Mouse (Mus musculus): ENCODE measurements at regions not wholly inside any gene's neighbourhood (a gene's known extent, or its start where the extent isn't known, plus 50 kb on each side); places are given as distances from the start of the nearest gene placed in this dataset.

- no peak overlapping the region for H3K9ac ChIP-seq (ENCODE audit: control insufficient read depth, low read depth, low read length, poor library complexity, severe bottlenecking)
- no peaks in the 10 kb centered on the region for H3K9me3 ChIP-seq (replicated peaks; ENCODE audit: insufficient read depth, low read length)
- H3K27ac ChIP-seq (ENCODE audit: control insufficient read depth, low read depth, low read length), result no peak overlapping the region
- H3K4me1 ChIP-seq (ENCODE audit: control insufficient read depth in 1 of 2, insufficient read depth in 2 of 2, low read length in 2 of 2), result no peaks in the 10 kb centered on the region
- no peaks in the 10 kb centered on the region for H3K79me2 ChIP-seq (ENCODE audit: control insufficient read depth, insufficient read depth, low read length, poor library complexity)
- TF ChIP-seq E2F4 (IDR thresholded peaks at IDR 0.05; ENCODE audit: borderline replicate concordance, low read depth, low read length) (no peak), TCF12 (IDR thresholded peaks at IDR 0.05; ENCODE audit: low read depth, low read length) (no peak), GATA1 (IDR thresholded peaks at IDR 0.05; ENCODE audit: low read depth, low read length) (no peak), RCOR1 (IDR thresholded peaks at IDR 0.05; ENCODE audit: low read depth, low read length) (no peak)
- no peak for DNase-seq (ENCODE audit: low read depth, low spot score)
- H3K4me3 ChIP-seq (ENCODE audit: control insufficient read depth in 1 of 2, insufficient read depth in 1 of 2, low read depth in 2 of 2, low read length in 2 of 2), result no peak overlapping the region
- H3K36me3 ChIP-seq (ENCODE audit: control insufficient read depth in 1 of 2, insufficient read depth in 2 of 2, low read length in 2 of 2), result no peaks in the 10 kb centered on the region
- H3K27me3 ChIP-seq (ENCODE audit: control insufficient read depth in 1 of 2, insufficient read depth in 2 of 2, low read length in 2 of 2), result no peaks in the 10 kb centered on the region; a peak in 1 of 4 replicates
Observed at GRCm38 (mm10) chr2:9669621-9670020, 211.4 kb upstream of the 4930412O13Rik start.

- no peak overlapping the region for H3K4me3 ChIP-seq (ENCODE audit: control insufficient read depth in 1 of 2, insufficient read depth in 1 of 2, low read depth in 2 of 2, low read length in 2 of 2)
- peak overlapping the region; percentile 25; the same call in 1 of the 2 replicates for H3K27ac ChIP-seq (ENCODE audit: control insufficient read depth, low read depth, low read length)
- 0 out of 4 replicates have a peak, but pooled peaks cover 0 to 2% of the 10 kb centered on the region in 2 experiments for H3K36me3 ChIP-seq (ENCODE audit: control insufficient read depth in 1 of 2, insufficient read depth in 2 of 2, low read length in 2 of 2)
- H3K9ac ChIP-seq (ENCODE audit: control insufficient read depth, low read depth, low read length, poor library complexity, severe bottlenecking), result no peak overlapping the region
- H3K79me2 ChIP-seq (ENCODE audit: control insufficient read depth, insufficient read depth, low read length, poor library complexity), result no peaks in the 10 kb centered on the region
- no peaks in the 10 kb centered on the region for H3K9me3 ChIP-seq (replicated peaks; ENCODE audit: insufficient read depth, low read length)
- no peaks in the 10 kb centered on the region for H3K27me3 ChIP-seq (ENCODE audit: control insufficient read depth in 1 of 2, insufficient read depth in 2 of 2, low read length in 2 of 2)
- H3K4me1 ChIP-seq (ENCODE audit: control insufficient read depth in 1 of 2, insufficient read depth in 2 of 2, low read length in 2 of 2), result no peaks in the 10 kb centered on the region
- TF ChIP-seq ELF1 (IDR thresholded peaks at IDR 0.05; ENCODE audit: low read depth, low read length), result peak; percentile 46; the same call in 1 of the 2 replicates
- no peak for TF ChIP-seq KAT2A (conservative IDR thresholded peaks at IDR 0.05; ENCODE audit: low read depth, low read length)
- TF ChIP-seq EP300 (IDR thresholded peaks at IDR 0.05; ENCODE audit: low read depth in 1 of 2, low read length in 2 of 2), result peak in 1 of 2 experiments; percentile 31; a peak in 1 of 4 replicates
- peak; percentile 38 for DNase-seq (ENCODE audit: low read depth, low spot score)
Observed at GRCm38 (mm10) chr2:9681691-9682152, 199.3 kb upstream of the 4930412O13Rik start.

GRCm38 (mm10) chr2:9683673-9684210, 197.3 kb upstream of the 4930412O13Rik start:
- Histone ChIP-seq H3K27me3 (ENCODE audit: control insufficient read depth in 1 of 2, insufficient read depth in 2 of 2, low read length in 2 of 2) (no peaks in the 10 kb centered on the region; a peak in 1 of 4 replicates), H3K79me2 (ENCODE audit: control insufficient read depth, insufficient read depth, low read length, poor library complexity) (no peaks in the 10 kb centered on the region), H3K4me1 (ENCODE audit: control insufficient read depth in 1 of 2, insufficient read depth in 2 of 2, low read length in 2 of 2) (no peaks in the 10 kb centered on the region; a peak in 1 of 4 replicates), H3K27ac (ENCODE audit: control insufficient read depth, low read depth, low read length) (no peak overlapping the region), H3K9me3 (replicated peaks; ENCODE audit: insufficient read depth, low read length) (no peaks in the 10 kb centered on the region), H3K36me3 (ENCODE audit: control insufficient read depth in 1 of 2, insufficient read depth in 2 of 2, low read length in 2 of 2) (0 out of 4 replicates have a peak, but pooled peaks cover 0 to 2% of the 10 kb centered on the region in 2 experiments), H3K4me3 (ENCODE audit: control insufficient read depth in 1 of 2, insufficient read depth in 1 of 2, low read depth in 2 of 2, low read length in 2 of 2) (no peak overlapping the region), H3K9ac (ENCODE audit: control insufficient read depth, low read depth, low read length, poor library complexity, severe bottlenecking) (no peak overlapping the region)
- TF ChIP-seq MXI1 (IDR thresholded peaks at IDR 0.05; ENCODE audit: low read depth, low read length), result no peak
- TF ChIP-seq SMC3 (IDR thresholded peaks at IDR 0.05; ENCODE audit: low read depth, low read length), result no peak
- no peak for TF ChIP-seq POLR2AphosphoS2 (IDR thresholded peaks at IDR 0.05; ENCODE audit: low read length)
- no peak for TF ChIP-seq CHD1 (IDR thresholded peaks at IDR 0.05; ENCODE audit: low read depth, low read length)
- no peak for TF ChIP-seq ELF1 (IDR thresholded peaks at IDR 0.05; ENCODE audit: low read depth, low read length)
- TF ChIP-seq MAX (IDR thresholded peaks at IDR 0.05; ENCODE audit: low read length), result no peak
- no peak for TF ChIP-seq ZMIZ1 (IDR thresholded peaks at IDR 0.05; ENCODE audit: low read depth, low read length)
- no peak for TF ChIP-seq GATA1 (IDR thresholded peaks at IDR 0.05; ENCODE audit: low read depth, low read length)
- TF ChIP-seq ZKSCAN1 (IDR thresholded peaks at IDR 0.05; ENCODE audit: low read depth, low read length), result no peak
- TF ChIP-seq NELFE (IDR thresholded peaks at IDR 0.05; ENCODE audit: low read depth, low read length), result no peak
- TF ChIP-seq MYB (IDR thresholded peaks at IDR 0.05; ENCODE audit: low read depth, low read length), result no peak
- TF ChIP-seq POLR2AphosphoS5 (IDR thresholded peaks at IDR 0.05; ENCODE audit: borderline replicate concordance, low read depth, low read length), result no peak
- TF ChIP-seq KAT2A (conservative IDR thresholded peaks at IDR 0.05; ENCODE audit: low read depth, low read length), result no peak
- no peak for TF ChIP-seq CTCF (IDR thresholded peaks at IDR 0.05 in 2 of 3, conservative IDR thresholded peaks at IDR 0.05 in 1 of 3; ENCODE audit: control insufficient read depth in 1 of 3, insufficient read depth in 1 of 3, low read depth in 2 of 3, low read length in 3 of 3, poor library complexity in 1 of 3, severe bottlenecking in 1 of 3)
- TF ChIP-seq TCF12 (IDR thresholded peaks at IDR 0.05; ENCODE audit: low read depth, low read length), result no peak
- TF ChIP-seq MAZ (IDR thresholded peaks at IDR 0.05; ENCODE audit: low read depth, low read length), result no peak
- TF ChIP-seq TBP (IDR thresholded peaks at IDR 0.05; ENCODE audit: low read depth, low read length), result no peak
- no peak for TF ChIP-seq SIN3A (IDR thresholded peaks at IDR 0.05; ENCODE audit: low read length)
- TF ChIP-seq HCFC1 (IDR thresholded peaks at IDR 0.05; ENCODE audit: low read depth, low read length), result no peak
- no peak for TF ChIP-seq RCOR1 (IDR thresholded peaks at IDR 0.05; ENCODE audit: low read depth, low read length)
- DNase-seq (ENCODE audit: low read depth, low spot score), result no peak
